Mouse (Mus musculus): Measurements from ENCODE around the gene Col23a1.

- TF ChIP-seq POLR2A (IDR thresholded peaks at IDR 0.05; ENCODE audit: insufficient read depth, low read depth, low read length) = no peak
- TF ChIP-seq CTCF (IDR thresholded peaks at IDR 0.05) = no peak
Measured at GRCm38 (mm10) chr11:51591168-51591567, 301.4 kb downstream of the Col23a1 start.

Measured in heart, adult 2 months (tissue).